Mouse (Mus musculus): ENCODE results near the gene Polrmt. TPM values are rescaled to one million over a fixed set of nuclear protein-coding genes. Genes with fewer than 3 reads are reported as not detected.

The Polrmt gene
- total and polyA plus RNA-seq, 2 experiments from 2014 or later: 32.5 to 43.2 TPM

DNA sequence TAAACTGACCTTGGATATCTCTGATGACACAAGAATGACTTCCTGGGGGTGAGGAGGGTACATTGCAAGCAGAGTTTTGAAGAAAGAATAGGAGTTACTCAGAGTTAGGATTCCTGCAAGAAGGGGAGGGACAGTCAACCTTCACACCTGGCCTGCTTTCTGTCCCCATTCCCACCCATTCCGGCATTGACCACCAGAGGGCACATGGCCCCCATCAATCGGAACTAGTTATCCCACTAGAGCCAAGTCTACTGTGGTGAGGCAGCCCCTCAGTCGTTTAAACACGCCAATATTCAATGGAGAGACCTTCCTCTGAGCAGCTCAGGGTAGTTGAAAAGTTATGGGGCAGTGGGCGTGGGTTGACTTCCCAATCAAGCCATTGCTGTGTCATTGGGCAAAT, 22.0 kb upstream of the Polrmt start:
- WGBS: 3% methylated on average over 5 of the region's 5 CpGs
- no peak for ATAC-seq (ENCODE audit: low FRiP score)

GRCm38 (mm10) chr10:79767372-79768244, 21.2 kb upstream of the Polrmt start:
- Histone ChIP-seq H3K36me3 (ENCODE audit: insufficient read depth, low read length) (no peaks in the 10 kb centered on the region; the same call in 1 of the 2 replicates), H3K4me3 (ENCODE audit: low read depth, low read length) (peak overlapping the region; percentile 94), H3K27me3 (ENCODE audit: insufficient read depth, low read length) (no peaks in the 10 kb centered on the region), H3K4me1 (ENCODE audit: insufficient read depth, low read length) (peaks cover 8% of the 10 kb centered on the region; the same call in 1 of the 2 replicates), H3K4me2 (ENCODE audit: low read depth, low read length, poor library complexity, severe bottlenecking) (peak overlapping the region; percentile 87), H3K27ac (ENCODE audit: low read depth, low read length) (peak overlapping the region; percentile 94), H3K9ac (replicated peaks; ENCODE audit: low read length, poor library complexity, severe bottlenecking) (peak overlapping the region; percentile 95), H3K9me3 (ENCODE audit: low read length) (no peaks in the 10 kb centered on the region)
- no peak for TF ChIP-seq CTCF (IDR thresholded peaks at IDR 0.05)
- DNase-seq (ENCODE audit: low spot score) (peak; percentile 97), ATAC-seq (ENCODE audit: low FRiP score) (peak; percentile 82)
- WGBS: 9% methylated on average over 38 of the region's 40 CpGs

More for the DNA sequence above, 22.0 kb upstream of the Polrmt start:
- H3K9ac ChIP-seq (replicated peaks; ENCODE audit: low read length, poor library complexity, severe bottlenecking): no peak overlapping the region
- no peaks in the 10 kb centered on the region for H3K36me3 ChIP-seq (ENCODE audit: insufficient read depth, low read length)
- TF ChIP-seq CTCF (IDR thresholded peaks at IDR 0.05): peak; percentile 95
- DNase-seq (ENCODE audit: low spot score): peak; percentile 77
- peak overlapping the region; percentile 2; the same call in 1 of the 2 replicates for H3K4me2 ChIP-seq (ENCODE audit: low read depth, low read length, poor library complexity, severe bottlenecking)
- no peak overlapping the region for H3K27ac ChIP-seq (ENCODE audit: low read depth, low read length)
- no peaks in the 10 kb centered on the region for H3K9me3 ChIP-seq (ENCODE audit: low read length)
- no peak overlapping the region for H3K4me3 ChIP-seq (ENCODE audit: low read depth, low read length)
- H3K4me1 ChIP-seq (ENCODE audit: insufficient read depth, low read length): peaks cover 8% of the 10 kb centered on the region; the same call in 1 of the 2 replicates
- H3K27me3 ChIP-seq (ENCODE audit: insufficient read depth, low read length): no peaks in the 10 kb centered on the region

- Histone ChIP-seq H3K9me3 (ENCODE audit: low read length) (no peaks in the 10 kb centered on the region), H3K27ac (ENCODE audit: low read depth, low read length) (peak within 1 kb of the TSS; percentile 94), H3K4me1 (ENCODE audit: insufficient read depth, low read length) (peaks cover 8% of the 10 kb centered on the region; the same call in 1 of the 2 replicates), H3K4me3 (ENCODE audit: low read depth, low read length) (peak within 1 kb of the TSS; percentile 94), H3K4me2 (ENCODE audit: low read depth, low read length, poor library complexity, severe bottlenecking) (peak within 1 kb of the TSS; percentile 87), H3K9ac (replicated peaks; ENCODE audit: low read length, poor library complexity, severe bottlenecking) (peak within 1 kb of the TSS; percentile 95), H3K27me3 (ENCODE audit: insufficient read depth, low read length) (no peaks in the 10 kb centered on the region), H3K36me3 (ENCODE audit: insufficient read depth, low read length) (peaks cover 9% of the 10 kb centered on the region)
- DNase-seq (ENCODE audit: low spot score): peak; percentile 98
- no peak for TF ChIP-seq CTCF (IDR thresholded peaks at IDR 0.05)
- WGBS: under 1% methylated on average over 90 of the region's 101 CpGs
- ATAC-seq (ENCODE audit: low FRiP score): peak; percentile 89
Measured at GRCm38 (mm10) chr10:79766508-79767325, 20.3 kb upstream of the Polrmt start, which contains the start of gene Rnf126. TSS of gene Rnf126 (minus strand) at chr10:79766952.

DNA sequence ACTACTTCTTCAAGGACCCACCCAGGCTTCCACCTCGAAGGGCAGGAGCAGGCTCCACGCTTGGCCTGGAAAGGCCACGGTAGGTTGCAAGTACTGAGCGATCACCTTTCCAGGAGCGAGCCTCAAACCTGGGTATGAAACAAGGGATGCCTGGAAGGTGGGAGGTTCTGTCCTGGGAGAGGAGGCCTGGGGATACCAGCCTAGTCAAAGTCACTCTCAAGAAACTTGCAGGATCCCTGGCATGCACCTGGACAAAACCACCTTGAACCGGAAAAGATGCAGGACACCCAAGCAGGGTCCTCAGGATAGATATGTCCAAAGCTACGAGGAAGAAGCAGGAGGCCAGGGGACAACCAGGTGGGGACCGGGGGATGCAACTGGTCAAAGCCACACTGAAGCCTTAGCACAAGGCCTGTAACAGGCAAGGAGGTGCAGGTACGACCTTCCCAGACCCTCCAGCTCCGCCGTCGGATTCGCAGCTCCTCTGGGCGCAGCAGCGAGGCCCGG, 19.7 kb upstream of the Polrmt start:
- DNase-seq (ENCODE audit: low spot score) (no peak), ATAC-seq (ENCODE audit: low FRiP score) (no peak)
- Histone ChIP-seq H3K9ac (replicated peaks; ENCODE audit: low read length, poor library complexity, severe bottlenecking) (peak overlapping the region; percentile 95), H3K27me3 (ENCODE audit: insufficient read depth, low read length) (no peaks in the 10 kb centered on the region), H3K27ac (ENCODE audit: low read depth, low read length) (peak overlapping the region; percentile 94), H3K4me3 (ENCODE audit: low read depth, low read length) (peak overlapping the region; percentile 94), H3K4me2 (ENCODE audit: low read depth, low read length, poor library complexity, severe bottlenecking) (peak overlapping the region; percentile 87), H3K9me3 (ENCODE audit: low read length) (no peaks in the 10 kb centered on the region), H3K4me1 (ENCODE audit: insufficient read depth, low read length) (peaks cover 8% of the 10 kb centered on the region; the same call in 1 of the 2 replicates), H3K36me3 (ENCODE audit: insufficient read depth, low read length) (peaks cover 16% of the 10 kb centered on the region)
- no peak for TF ChIP-seq CTCF (IDR thresholded peaks at IDR 0.05)
- WGBS: 10% methylated on average over 14 of the region's 16 CpGs

GRCm38 (mm10) chr10:79765228-79765745, 18.9 kb upstream of the Polrmt start:
- H3K27me3 ChIP-seq (ENCODE audit: insufficient read depth, low read length): no peaks in the 10 kb centered on the region
- peak overlapping the region; percentile 94 for H3K4me3 ChIP-seq (ENCODE audit: low read depth, low read length)
- peak overlapping the region; percentile 87 for H3K4me2 ChIP-seq (ENCODE audit: low read depth, low read length, poor library complexity, severe bottlenecking)
- 0 out of 2 replicates have a peak overlapping the region, but pooled peaks have one; percentile 95 for H3K9ac ChIP-seq (replicated peaks; ENCODE audit: low read length, poor library complexity, severe bottlenecking)
- ATAC-seq (ENCODE audit: low FRiP score) (no peak), DNase-seq (ENCODE audit: low spot score) (no peak)
- no peak overlapping the region for H3K27ac ChIP-seq (ENCODE audit: low read depth, low read length)
- no peaks in the 10 kb centered on the region for H3K9me3 ChIP-seq (ENCODE audit: low read length)
- WGBS: 52% methylated on average over 2 of the region's 2 CpGs
- H3K36me3 ChIP-seq (ENCODE audit: insufficient read depth, low read length): peaks cover 22% of the 10 kb centered on the region
- TF ChIP-seq CTCF (IDR thresholded peaks at IDR 0.05): no peak
- peaks cover 8% of the 10 kb centered on the region; the same call in 1 of the 2 replicates for H3K4me1 ChIP-seq (ENCODE audit: insufficient read depth, low read length)
